Mouse (Mus musculus) 3134 (cell line): ENCODE measurements around the gene Gipr.
A peak's percentile ranks its signal among the peaks of the same experiment; 100 is the strongest.

Experiments used
- DNase-seq: peaks from one replicate; pipeline ENCODE4 v3.0.0-alpha.2; 2011; ENCODE audit warnings: low spot score; ENCODE audit not compliant: insufficient read length; ENCODE audit errors: extremely low read depth

Gipr gene

DNA sequence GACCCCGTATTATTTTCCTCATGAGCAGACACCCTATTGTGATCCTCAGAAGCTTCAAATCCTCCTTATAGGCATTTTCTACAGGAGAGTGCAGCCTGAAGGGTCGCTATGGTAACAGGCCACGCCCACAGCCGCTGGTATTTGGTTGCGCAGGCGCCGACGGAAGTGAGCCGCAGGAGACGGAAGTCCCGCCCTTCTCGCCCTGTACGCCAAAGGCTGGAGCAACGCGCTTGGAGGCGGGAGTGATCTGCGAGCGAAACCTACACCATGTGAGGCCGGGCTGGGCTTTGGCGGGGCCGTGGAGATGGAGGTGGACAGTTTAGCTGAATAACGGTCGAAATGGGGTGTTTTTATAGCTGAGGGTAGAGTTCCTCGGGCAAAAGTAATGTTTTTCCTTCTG is 16.3 kb downstream of the Gipr start, which contains the start of gene Snrpd2:
Snrpd2 (plus strand) TSS at position 97 of the 400 bp plus-strand sequence.
- peak; percentile 87 for DNase-seq

DNA sequence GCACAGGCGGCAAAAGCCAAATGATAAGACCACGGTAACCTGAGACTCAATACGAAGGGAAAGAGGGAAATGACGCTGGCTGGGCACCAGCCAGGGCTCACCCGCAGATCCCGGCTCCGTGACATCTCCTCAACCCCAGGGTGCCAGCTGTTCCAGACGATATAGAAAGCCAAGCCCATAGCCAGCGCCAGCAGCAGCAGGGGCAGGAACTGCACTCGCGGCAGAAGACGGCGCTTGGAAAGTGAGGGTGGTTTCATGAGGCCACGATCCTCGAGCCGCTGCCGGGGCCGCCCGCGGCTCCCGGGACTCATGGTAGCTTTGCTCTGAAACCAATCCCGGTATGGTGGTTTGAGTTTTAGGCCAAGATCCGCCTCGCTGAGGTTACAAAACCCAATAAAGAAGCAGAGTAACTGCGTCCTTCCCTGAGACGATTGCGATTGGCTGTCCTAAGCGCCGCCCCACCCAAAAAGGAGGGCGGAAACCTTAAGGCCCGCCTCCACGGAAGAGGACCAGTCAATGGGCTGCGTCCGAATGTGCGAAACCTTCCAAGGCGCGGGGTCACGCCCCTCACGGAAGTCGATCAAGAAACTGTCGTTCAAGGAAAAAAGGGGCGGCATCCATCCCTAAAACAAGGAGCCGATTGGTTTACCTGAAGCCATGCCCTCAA is 16.9 kb downstream of the Gipr start, which contains the start of gene Qpctl:
Qpctl (minus strand) TSS at position 417 of the 667 bp plus-strand sequence.
- DNase-seq: peak; percentile 94

DNA sequence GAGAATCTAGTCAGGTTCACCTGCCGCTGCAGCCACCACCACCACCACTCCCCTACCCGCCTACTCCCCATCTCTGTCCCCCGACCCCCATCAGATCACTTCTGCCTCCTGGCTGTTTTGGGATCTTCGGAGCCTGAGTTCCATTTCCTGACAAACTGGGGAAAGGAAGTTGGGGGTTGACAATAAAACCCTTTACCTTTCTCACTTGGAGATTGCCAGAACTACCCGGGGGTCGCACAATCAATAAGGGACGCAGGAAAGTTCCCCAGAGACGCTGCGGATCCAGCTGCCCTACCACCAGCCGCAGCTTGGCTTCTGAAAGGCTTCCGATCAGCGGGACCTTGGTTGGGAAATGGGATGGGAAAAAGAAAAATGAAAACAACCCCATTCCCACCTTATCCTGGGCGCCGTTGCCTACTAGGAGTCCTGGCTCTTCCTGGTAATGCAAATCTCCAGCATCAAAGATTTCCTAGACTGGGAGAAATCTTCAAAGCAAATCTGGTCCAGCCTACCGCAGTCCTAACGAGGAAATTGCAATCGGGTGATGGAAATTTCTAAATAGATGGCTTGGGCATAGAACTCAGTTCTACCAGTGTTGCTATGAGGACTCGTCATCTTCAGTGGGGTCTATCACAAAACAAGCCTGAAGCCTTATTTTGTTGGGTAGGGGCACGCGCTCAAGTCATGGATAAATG is 17.6 kb downstream of the Gipr start:
- DNase-seq: no peak

DNA sequence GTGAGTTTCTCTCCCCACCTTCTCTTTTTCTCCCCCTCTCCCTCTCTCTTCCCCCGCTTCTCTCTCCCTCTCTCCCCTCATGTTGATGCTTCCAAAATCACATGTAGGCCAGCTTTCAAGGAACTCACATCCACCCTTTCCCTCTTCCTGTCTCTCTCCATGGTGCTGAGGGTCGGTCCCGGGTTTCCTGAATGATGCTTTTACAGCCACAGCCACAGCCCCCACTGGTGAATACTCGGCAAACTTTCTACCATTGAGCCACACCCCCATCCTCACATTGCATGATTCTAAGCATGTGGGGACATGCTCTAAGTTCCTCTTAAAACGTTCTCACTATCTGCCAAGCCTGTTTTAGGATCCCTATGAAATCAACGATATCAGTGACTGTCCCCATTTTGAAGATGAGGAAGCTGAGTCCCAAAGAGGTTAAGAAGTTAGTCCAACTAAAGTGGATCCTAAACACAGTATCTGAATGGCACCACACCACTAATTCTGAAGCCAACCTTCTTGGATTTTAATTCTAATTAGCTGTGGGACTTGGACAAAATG is 18.4 kb downstream of the Gipr start:
- DNase-seq: no peak

DNA sequence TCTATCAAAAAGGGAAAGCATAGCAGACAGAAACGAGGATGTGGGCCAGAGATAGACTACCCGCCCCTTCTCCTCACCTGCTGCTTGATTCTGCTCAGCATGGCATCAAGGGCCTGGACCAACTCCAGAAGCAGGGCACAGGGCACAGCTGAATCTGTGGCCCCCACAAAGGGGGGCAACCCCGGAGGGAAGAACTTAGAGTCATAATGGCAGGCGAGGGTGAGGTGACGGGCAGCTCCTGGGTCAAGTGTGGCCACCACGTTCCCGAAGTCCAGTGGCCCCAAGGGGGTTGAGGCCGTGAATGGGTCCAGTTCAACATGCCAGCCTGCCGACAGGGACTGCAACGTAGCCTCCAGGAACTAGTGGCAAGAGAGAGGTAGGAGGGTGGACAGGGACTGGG is 19.1 kb downstream of the Gipr start:
- DNase-seq: no peak

DNA sequence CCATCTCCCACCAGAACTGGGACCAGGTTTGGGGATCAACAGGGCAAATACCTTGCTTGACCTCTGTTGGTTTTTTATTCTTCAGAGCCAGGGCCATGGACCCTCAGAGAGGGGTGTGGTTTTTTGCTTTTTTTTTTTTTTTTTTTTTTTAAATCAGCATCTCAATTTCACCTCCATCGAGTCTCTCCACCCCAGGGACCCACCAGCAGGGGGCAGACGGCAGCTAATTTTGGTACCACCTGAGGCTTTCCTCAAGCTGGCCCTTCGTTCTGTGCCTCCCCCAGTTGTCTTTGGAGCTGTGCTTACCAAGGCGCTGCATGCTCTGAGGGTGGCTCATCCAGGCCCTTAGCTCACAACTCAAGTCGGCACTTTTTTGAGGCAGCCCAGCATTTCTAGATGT is 28.5 kb downstream of the Gipr start:
- no peak for DNase-seq

DNA sequence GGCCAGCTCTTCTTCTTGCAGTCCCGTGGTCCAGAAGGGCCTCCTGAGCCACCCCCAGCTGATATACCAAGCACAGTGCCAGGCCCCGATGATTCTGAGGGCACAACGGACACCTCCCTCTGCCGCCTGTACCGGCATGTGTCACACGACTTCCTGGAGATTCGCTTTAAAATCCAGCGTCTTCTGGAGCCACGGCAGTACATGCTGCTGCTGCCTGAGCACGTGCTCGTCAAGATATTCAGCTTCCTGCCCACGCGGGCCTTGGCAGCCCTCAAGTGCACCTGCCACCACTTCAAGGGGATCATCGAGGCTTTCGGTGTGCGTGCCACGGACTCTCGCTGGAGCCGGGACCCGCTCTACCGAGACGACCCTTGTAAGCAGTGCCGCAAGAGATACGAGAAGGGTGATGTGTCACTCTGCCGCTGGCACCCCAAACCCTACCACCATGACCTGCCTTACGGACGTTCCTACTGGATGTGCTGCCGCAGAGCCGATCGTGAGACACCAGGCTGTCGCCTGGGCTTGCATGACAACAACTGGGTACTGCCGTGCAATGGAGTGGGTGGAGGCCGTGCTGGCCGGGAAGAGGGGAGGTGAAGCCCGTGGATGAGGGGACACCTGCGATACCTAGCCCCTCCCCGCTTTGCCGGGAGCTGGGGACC is 29.1 kb downstream of the Gipr start:
- DNase-seq: no peak

DNA sequence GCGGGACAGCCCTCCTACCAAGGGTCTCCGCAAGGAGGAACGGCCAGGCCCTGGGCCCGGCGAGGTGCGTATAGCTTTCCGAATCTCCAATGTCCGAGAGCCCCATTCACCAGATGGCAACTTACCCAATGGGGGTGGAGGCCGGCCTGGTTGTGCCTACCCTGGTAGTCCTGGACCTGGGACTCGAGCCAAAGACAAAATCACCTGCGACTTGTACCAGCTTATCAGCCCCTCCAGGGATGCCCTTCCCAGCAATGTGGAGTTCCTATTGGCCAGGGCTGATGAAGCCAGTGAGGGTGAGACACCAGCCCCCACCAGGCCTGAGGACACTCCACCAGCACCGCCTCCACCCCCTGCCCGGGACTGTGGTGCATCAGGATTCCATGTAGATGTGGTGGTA is 29.8 kb downstream of the Gipr start:
- DNase-seq: no peak

DNA sequence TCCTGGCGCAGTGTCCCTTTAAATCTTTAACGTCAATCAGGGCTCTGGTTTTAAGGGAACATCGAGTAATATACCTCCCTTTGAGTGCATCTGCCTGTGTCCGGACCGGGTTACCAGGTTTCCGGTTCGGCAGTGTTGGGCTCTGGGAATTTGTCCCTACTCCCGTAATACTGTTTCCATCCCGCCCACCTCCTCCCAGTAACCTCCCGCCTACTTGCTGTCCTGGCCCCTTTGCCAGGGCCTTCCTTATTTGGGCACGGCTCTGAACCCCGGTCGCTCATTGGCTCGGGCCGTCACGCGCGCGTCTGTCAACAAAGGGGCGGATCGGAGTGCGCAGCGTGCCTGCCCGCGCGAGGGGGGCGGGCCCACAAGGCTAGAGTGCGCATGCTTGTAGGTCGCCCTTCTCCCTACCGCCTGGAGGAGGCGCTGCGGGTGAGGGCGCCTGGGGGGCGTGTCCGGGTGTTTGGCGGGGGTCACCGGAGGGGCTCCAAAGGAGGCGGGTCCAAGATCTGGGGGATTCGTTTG is 34.5 kb downstream of the Gipr start:
- peak; percentile 97 for DNase-seq

DNA sequence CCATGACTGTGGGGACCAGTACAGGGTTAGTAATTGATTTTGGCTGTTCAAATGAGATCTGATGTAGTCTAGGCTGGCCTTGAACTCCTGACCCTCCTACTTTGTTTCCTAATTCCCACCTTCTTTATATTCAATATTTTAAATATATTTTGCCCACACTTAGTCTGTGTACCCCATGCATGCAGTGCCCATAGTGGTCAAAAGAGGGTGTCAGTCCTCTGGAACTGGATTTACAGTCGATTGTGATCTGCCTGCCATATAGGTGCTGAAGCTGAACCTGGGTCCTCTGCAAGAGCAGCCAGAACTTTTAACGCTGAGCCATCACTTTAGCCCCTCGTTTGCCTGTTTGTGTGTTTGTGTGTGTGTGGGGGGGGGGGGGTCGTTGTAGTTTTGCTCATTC is 35.3 kb downstream of the Gipr start:
- DNase-seq: no peak

DNA sequence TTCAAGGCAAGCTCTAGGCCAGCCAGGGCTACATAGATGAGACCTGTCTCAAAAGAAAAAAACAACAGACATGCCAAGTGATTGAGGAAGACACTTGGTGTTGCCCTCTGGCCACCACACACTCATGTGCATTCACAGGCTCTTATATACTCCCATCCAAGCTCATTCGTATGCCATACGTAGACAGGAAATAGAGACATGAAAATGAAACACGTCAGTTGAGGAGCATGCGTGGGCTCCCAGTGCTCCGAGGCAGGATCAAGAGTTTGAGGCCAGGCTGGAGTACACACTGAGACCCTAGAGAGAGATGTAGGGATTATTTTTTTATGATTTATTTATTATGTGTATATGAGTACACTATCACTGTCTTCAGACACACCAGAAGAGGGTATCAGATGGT is 36.5 kb downstream of the Gipr start:
- no peak for DNase-seq

DNA sequence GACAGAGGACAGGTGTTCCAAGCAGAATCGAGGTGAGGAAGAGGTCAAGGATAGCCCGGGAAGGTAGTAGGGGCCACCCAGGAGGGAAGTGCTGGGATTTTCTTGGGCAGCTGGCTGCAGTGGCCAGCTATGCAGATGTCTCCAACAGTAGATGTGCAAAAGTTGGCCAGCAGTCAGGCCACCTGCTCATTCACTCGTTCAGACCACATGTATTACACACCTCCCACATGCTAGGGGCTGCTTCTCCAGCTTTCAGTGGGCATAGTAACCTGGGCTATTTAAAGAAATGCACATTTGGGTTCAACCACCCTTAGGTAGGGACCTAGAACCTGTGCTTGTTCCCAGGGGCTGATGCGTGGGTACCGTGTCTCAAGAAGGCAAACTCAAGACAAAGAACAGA is 38.2 kb downstream of the Gipr start:
- no peak for DNase-seq

DNA sequence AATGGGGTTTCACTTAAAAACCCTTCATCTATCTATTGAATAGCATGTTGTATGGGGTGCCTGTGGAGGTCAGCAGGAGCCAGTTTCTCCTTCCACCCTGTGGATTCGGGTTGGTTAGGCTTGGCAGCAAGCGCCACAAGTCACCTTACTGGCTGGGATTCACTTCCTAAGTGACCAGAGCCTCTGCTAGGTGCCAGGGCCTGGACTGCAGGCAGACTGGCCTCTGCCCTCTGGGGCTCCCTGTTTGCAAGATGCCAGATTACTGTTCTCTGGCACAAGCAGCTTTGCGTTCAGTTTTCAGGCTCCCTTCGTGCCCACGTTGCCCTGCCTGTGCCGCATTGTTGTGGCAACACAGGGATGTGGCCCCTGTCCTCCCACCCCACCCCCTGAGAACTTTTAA is 41.2 kb downstream of the Gipr start:
- no peak for DNase-seq

DNA sequence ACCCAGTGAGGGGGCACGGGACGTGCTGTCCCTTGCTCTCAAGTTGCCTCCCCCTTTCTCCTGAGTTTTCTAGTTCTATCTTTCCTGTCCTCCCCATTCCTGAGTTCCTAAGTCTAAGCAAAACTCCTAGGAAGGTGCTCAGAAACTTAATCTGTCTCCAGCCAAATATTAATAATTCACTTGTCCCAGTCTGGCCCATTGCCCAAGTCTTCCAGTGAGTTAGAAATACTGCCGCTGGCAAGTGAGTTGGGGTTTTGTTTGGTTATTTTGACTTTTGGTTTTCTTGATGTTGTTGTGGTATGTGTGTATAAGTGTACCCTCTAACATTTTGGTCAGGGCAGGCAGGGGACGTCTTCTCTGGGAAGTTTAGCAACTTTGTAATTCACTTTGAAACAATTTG is 44.2 kb downstream of the Gipr start:
- no peak for DNase-seq

DNA sequence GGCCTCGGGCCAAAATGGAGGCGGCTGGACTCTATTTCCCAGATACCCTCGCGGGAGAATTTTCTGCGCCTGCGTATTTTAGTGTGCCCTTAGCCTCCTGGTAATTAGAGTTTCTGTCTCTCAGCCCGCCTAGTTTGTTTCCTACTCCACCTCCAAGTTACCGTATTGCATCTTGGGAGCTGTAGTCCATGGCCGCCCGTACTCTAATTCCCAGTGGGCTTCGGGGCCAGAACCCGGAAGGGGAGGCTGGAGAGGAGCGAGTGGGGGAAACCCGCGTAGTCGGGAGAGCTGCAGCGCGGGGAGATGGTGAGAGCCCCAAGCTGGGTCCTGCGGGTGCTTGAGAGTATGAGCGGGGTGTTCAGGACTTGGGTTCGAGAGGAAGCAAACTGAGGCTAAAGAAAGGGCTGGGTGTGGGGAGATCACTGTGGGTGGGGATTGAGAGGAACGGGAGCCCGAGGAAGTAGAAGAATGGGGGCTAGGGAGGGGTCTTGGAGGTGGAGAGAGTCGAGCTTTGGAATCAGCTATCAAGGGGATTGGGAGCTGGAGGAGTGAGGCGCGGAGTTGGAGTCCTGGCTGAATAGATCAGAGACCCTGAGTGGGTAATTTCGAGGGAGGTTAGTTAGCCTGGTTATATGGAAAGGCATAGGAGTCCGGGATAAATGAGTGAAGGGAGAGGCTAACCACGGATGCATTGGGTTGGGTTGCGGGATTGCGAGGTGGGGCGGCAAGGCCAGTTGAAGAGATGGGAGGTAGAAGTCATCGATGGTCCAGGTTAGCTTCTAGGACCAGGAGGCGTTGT is 46.1 kb downstream of the Gipr start, which contains the start of gene Fbxo46:
Fbxo46 (plus strand) TSS at position 229 of the 799 bp plus-strand sequence.
- DNase-seq: peak; percentile 83

DNA sequence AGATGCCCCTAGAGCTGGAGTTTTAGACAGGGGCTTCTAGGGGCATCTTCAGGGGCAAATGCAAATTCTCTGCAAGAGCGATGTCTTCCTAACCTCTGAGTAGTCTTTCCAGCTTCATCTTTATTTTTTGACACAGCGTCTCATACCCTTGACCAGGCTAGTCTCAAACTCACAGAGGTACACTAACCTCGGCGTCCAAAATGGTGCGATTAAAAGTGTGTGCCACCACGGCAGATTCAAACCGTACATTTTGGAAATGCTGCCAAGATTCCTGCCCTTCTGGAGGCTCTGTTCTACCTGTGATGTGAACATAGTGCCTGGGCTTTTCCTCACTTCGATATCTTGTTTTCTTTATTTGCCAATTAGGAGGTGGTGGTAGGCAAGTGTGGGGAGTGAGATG is 46.8 kb downstream of the Gipr start:
- no peak for DNase-seq

DNA sequence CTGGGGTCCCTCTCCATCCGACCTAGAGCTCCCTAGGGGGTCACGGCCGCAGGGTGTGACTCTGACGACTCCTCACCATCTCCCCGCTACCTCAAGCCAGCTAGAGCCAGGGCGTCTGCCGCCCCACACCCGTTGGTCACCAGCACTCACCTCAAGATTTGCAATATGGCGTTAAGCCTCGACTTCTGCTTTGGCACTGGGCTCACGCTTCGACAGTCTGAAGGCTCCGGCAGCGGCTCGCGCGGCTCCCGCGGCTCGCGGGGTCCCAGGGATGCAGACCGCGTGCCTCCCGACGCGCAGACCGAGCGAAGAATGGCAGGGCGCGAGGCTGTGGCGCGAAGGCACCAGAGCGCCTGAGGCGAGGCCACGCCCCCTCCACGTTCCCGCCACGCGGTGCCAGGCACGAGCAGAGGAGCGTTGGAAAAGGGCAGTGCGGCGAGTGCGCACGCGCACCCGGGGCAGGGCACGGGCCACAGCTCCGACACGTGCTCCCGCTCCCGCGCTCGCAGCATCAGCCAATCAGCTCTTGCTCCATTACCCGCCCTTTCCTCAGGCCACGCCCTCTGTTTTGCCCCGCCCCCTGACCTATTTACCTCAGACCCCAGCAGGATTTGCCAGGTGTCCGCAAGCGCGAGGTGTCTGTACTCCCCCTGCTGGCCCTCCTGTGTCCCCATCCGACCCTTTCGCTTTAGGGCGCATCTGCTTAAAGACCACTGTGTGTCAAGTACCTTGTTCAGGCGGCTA is 47.7 kb downstream of the Gipr start, which contains the start of gene Gm4969:
Gm4969 (minus strand) TSS at position 341 of the 744 bp plus-strand sequence.
- DNase-seq: no peak

DNA sequence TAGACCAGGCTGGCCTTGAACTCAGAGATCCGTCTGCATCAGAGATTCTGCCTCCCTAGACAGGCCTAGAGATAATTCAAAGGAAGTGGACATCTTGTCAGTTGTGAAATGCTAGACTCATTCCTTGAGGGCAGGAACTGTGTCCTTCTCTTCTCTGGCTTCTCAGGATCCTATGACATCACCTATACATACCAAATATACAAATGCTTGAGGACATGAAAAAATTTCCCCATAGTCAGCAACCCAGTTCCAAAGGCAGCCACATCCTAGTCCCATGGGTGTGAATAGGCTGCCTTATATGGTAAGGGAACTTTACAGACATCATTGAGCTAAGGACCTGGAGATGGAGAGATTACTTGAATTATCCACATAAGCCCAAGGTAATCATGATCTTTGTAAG is 56.4 kb downstream of the Gipr start:
- no peak for DNase-seq

DNA sequence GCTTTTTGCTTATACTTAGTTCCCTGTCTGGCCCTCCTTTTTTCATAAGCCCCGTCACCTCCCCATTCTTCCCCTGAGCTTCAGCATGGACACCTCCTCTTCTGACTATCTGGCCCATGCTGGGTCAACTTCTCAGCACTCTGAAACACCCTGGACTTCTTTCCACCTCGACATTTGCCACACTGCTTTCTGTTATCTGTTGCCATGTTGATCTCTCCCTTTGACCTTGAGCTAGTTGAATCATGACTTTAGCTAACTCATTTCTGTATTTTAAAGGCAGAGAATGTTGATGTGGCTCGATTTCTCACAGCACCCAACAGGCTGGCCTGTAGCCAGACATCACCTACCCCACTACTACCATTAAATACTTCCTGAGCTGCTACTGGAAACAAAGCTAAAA is 58.5 kb downstream of the Gipr start:
- DNase-seq: no peak
